Mouse (Mus musculus) embryo, embryonic 10 days (tissue): Measurements from ENCODE around the gene Camsap3.
A peak's percentile ranks its signal among the peaks of the same experiment; 100 is the strongest.

Experiments used
- DNase-seq: peaks from one replicate; pipeline ENCODE4 v3.0.0-alpha.2; 2015; ENCODE audit warnings: low spot score

The Camsap3 gene

GRCm38 (mm10) chr8:3656725-3657381, 69.8 kb downstream of the Camsap3 start:
- DNase-seq, result peak; percentile 21
